Mouse (Mus musculus) midbrain, postnatal 0 days (tissue): Measurements from ENCODE around the gene Sclt1. TPM values are rescaled to one million over a fixed set of nuclear protein-coding genes. Genes with fewer than 3 reads are reported as not detected.

Experiments used
- ATAC-seq: fragments of 200-750 bp; cut with Nextera tagmentation; 2 replicates; pipeline ENCODE4 v1.8.0; 2017; ENCODE audit warnings: moderate number of reproducible peaks, mild to moderate bottlenecking, moderate TSS enrichment, moderate library complexity; ENCODE audit not compliant: low FRiP score
- DNase-seq: peaks from one replicate; pipeline ENCODE4 v3.0.0-alpha.2; 2015; ENCODE audit warnings: low spot score
- H3K27ac ChIP-seq: fragments of 300-500 bp; sonication (generic); 2 replicates; pipeline ENCODE4 v1.5.1; 2014; ENCODE audit warnings: low read depth, mild to moderate bottlenecking, low read length, mixed read lengths
- H3K27me3 ChIP-seq: fragments of 300-500 bp; sonication (generic); 2 replicates; pipeline ENCODE4 v1.6.1; 2014; ENCODE audit warnings: low read length, control low read depth, mixed read lengths; ENCODE audit not compliant: insufficient read depth
- H3K36me3 ChIP-seq: fragments of 300-500 bp; sonication (generic); 2 replicates; pipeline ENCODE4 v1.6.1; 2014; ENCODE audit warnings: low read length, control low read depth, mixed read lengths; ENCODE audit not compliant: insufficient read depth
- H3K4me1 ChIP-seq: fragments of 300-500 bp; sonication (generic); 2 replicates; pipeline ENCODE4 v1.6.1; 2014; ENCODE audit warnings: mild to moderate bottlenecking, control low read depth, antibody characterized with exemption, low read length, mixed read lengths; ENCODE audit not compliant: insufficient read depth
- H3K4me2 ChIP-seq: fragments of 300-500 bp; sonication (generic); 2 replicates; pipeline ENCODE4 v1.6.1; 2014; ENCODE audit warnings: low read depth, mild to moderate bottlenecking, low read length, mixed read lengths; ENCODE audit not compliant: poor library complexity, severe bottlenecking
- H3K4me3 ChIP-seq: fragments of 300-500 bp; sonication (generic); 2 replicates; pipeline ENCODE4 v1.5.1; 2014; ENCODE audit warnings: low read depth, mild to moderate bottlenecking, low read length, moderate library complexity
- H3K9ac ChIP-seq: fragments of 300-500 bp; sonication (generic); replicated peaks from 2 replicates; pipeline ENCODE4 v1.6.1; 2014; ENCODE audit warnings: mild to moderate bottlenecking, low read length, moderate library complexity, mixed read lengths; ENCODE audit not compliant: poor library complexity, severe bottlenecking
- H3K9me3 ChIP-seq: fragments of 300-500 bp; sonication (generic); 2 replicates; pipeline ENCODE4 v1.6.1; 2016; ENCODE audit warnings: low read length, control low read depth
- CTCF ChIP-seq: IDR thresholded peaks from 2 replicates; pipeline ENCODE4 v1.5.1; 2016; ENCODE audit warnings: antibody characterized with exemption, mild to moderate bottlenecking
- WGBS: fragments of 180-500 bp; shearing (Covaris S2); extraction: QIAGEN DNeasy Blood & Tissue Kit; methylation state at CpG from one replicate; pipeline ENCODE4 v1.1.7; 2014; 5-methylcytosine and 5-hydroxymethylcytosine counted together
- polyA plus RNA-seq: library from polyadenylated mRNA; unstranded; fragments of >200 nt; fragmentation: Nextera tagmentation; extraction: Ambion mirVana; gene quantifications from 2 replicates; pipeline ENCODE4 v1.2.1, GENCODE M21; 2015
- total RNA-seq: library from RNA; depleted of rRNA; stranded (reverse); fragments of >200 nt; gene quantifications from 2 replicates; pipeline ENCODE4 v1.2.3, GENCODE M21; 2014

The Sclt1 gene
- total and polyA plus RNA-seq, 2 experiments from 2014 or later, result 16.8 to 18.0 TPM

- no peaks in the 10 kb centered on the region for H3K4me1 ChIP-seq
- no peak overlapping the region for H3K4me3 ChIP-seq
- WGBS, result 95% methylated on average over 3 of the region's 3 CpGs
- no peaks in the 10 kb centered on the region for H3K27me3 ChIP-seq
- H3K27ac ChIP-seq, result no peak overlapping the region
- no peak overlapping the region for H3K9ac ChIP-seq
- DNase-seq, result no peak
- H3K9me3 ChIP-seq, result no peaks in the 10 kb centered on the region
- TF ChIP-seq CTCF, result peak; percentile 48
- no peak for ATAC-seq
- peaks cover 36% of the 10 kb centered on the region for H3K36me3 ChIP-seq
- H3K4me2 ChIP-seq, result no peak overlapping the region
These were observed 130.1 kb downstream of the Sclt1 start for GRCm38 (mm10) chr3:41612211-41612610.

- Histone ChIP-seq H3K4me2 (no peak overlapping the region), H3K4me3 (no peak overlapping the region), H3K4me1 (no peaks in the 10 kb centered on the region), H3K9ac (no peak overlapping the region), H3K9me3 (no peaks in the 10 kb centered on the region), H3K27me3 (no peaks in the 10 kb centered on the region), H3K36me3 (peaks cover 48% of the 10 kb centered on the region), H3K27ac (no peak overlapping the region)
- DNase-seq (no peak), ATAC-seq (no peak)
- 92% methylated on average over 5 of the region's 5 CpGs for WGBS
- TF ChIP-seq CTCF, result no peak
These were observed 133.2 kb downstream of the Sclt1 start for GRCm38 (mm10) chr3:41609071-41609470.

DNA sequence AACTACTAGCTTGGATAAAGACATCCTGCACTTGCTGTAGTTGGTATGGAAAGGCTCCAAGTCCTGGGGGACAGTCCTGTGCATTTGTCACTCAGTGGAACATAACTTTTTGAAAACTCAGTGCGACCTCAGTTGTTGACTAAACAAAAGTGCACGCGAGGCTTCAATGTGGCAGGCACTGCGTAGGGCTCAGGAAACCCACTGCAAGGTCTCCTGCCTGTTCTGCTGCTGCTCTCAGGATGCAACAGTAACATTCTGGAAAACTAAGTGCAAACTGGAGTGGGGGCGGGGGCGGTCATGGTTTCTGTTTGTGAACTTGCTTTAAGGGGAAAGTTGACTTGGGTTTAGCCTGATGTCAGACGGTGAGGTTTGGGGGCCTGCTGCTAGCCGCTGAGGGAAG is 134.8 kb downstream of the Sclt1 start:
- peaks cover 37% of the 10 kb centered on the region for H3K36me3 ChIP-seq
- H3K27ac ChIP-seq, result no peak overlapping the region
- ATAC-seq (no peak), DNase-seq (no peak)
- H3K9ac ChIP-seq, result no peak overlapping the region
- H3K4me1 ChIP-seq, result 0 out of 2 replicates have a peak, but pooled peaks cover 7% of the 10 kb centered on the region
- no peak overlapping the region for H3K4me3 ChIP-seq
- H3K4me2 ChIP-seq, result no peak overlapping the region
- 89% methylated on average over 8 of the region's 8 CpGs for WGBS
- no peaks in the 10 kb centered on the region for H3K27me3 ChIP-seq
- no peak for TF ChIP-seq CTCF
- H3K9me3 ChIP-seq, result no peaks in the 10 kb centered on the region

DNA sequence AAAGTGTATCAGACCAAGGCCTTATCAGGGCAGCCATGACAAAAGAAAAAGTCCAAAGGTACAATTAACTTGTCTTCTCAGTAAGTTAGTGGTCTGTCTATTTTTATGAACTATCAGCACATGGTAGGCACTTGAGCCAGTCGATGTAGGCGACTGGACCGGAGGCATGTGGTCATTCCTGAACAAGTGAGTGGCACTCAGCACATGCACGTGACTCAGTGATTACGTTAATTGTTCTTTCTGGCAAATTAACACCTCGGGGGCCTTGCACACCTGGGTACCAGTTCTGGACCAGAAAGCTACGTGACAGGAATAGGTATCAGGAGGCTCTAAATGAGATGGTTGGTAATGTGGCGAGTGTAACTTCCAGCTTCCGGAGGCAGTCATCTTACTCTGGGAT is 135.3 kb downstream of the Sclt1 start:
- WGBS, result 89% methylated on average over 9 of the region's 9 CpGs

GRCm38 (mm10) chr3:41606330-41606664 is 136.0 kb downstream of the Sclt1 start:
- peak; percentile 58 for TF ChIP-seq CTCF
- no peak overlapping the region for H3K4me2 ChIP-seq
- no peaks in the 10 kb centered on the region for H3K9me3 ChIP-seq
- H3K27ac ChIP-seq, result no peak overlapping the region
- 0 out of 2 replicates have a peak, but pooled peaks cover 7% of the 10 kb centered on the region for H3K4me1 ChIP-seq
- no peaks in the 10 kb centered on the region for H3K27me3 ChIP-seq
- no peak overlapping the region for H3K9ac ChIP-seq
- DNase-seq (no peak), ATAC-seq (no peak)
- no peak overlapping the region for H3K4me3 ChIP-seq
- H3K36me3 ChIP-seq, result peaks cover 32% of the 10 kb centered on the region
- WGBS, result 91% methylated on average over 4 of the region's 4 CpGs

More for the DNA sequence above, 135.3 kb downstream of the Sclt1 start:
- peaks cover 37% of the 10 kb centered on the region for H3K36me3 ChIP-seq
- no peaks in the 10 kb centered on the region for H3K27me3 ChIP-seq
- 0 out of 2 replicates have a peak, but pooled peaks cover 7% of the 10 kb centered on the region for H3K4me1 ChIP-seq
- H3K4me3 ChIP-seq, result no peak overlapping the region
- H3K9me3 ChIP-seq, result no peaks in the 10 kb centered on the region
- DNase-seq (no peak), ATAC-seq (no peak)
- no peak for TF ChIP-seq CTCF
- no peak overlapping the region for H3K4me2 ChIP-seq
- no peak overlapping the region for H3K9ac ChIP-seq
- no peak overlapping the region for H3K27ac ChIP-seq

- ATAC-seq, result 0 out of 2 replicates have a peak, but pooled peaks have one; percentile 17
- H3K9ac ChIP-seq, result no peak overlapping the region
- no peaks in the 10 kb centered on the region for H3K27me3 ChIP-seq
- WGBS, result 74% methylated on average over 13 of the region's 13 CpGs
- 0 out of 2 replicates have a peak, but pooled peaks cover 7% of the 10 kb centered on the region for H3K4me1 ChIP-seq
- no peak for DNase-seq
- H3K4me2 ChIP-seq, result no peak overlapping the region
- H3K36me3 ChIP-seq, result peaks cover 29% of the 10 kb centered on the region
- no peak for TF ChIP-seq CTCF
- no peak overlapping the region for H3K27ac ChIP-seq
- H3K4me3 ChIP-seq, result no peak overlapping the region
- H3K9me3 ChIP-seq, result no peaks in the 10 kb centered on the region
These were observed 136.5 kb downstream of the Sclt1 start for GRCm38 (mm10) chr3:41605601-41606329.
